Mouse (Mus musculus): ENCODE measurements at regions not wholly inside any gene's neighbourhood (a gene's known extent, or its start where the extent isn't known, plus 50 kb on each side); places are given as distances from the start of the nearest gene placed in this dataset.

DNA sequence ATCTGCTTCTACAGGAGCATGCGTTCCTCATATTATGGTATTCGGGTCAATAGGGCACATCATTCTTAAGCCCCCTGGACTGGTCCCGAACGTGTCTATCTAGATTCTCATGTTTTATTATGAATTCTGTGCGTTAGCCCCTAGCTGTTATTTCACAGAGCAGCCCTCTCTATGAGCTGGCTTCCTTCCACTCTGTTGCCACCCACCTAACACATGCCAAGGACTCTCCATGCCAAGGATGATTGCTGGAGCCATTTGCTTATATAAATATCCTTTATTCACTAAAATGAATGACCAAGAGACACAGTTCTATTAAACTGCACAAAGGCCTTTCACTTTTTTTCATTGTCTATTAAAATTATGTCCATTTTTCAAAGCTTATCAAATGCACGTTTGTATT is 162.1 kb upstream of the Esrrg start:
- no peak overlapping the region for H3K4me3 ChIP-seq (ENCODE audit: insufficient read depth, low read depth, low read length)
- no peaks in the 10 kb centered on the region for H3K36me3 ChIP-seq (ENCODE audit: control insufficient read depth, insufficient read depth, low read length)
- no peaks in the 10 kb centered on the region; the same call in 1 of the 2 replicates for H3K4me1 ChIP-seq (ENCODE audit: control insufficient read depth, insufficient read depth, low read length)
- TF ChIP-seq CTCF (conservative IDR thresholded peaks at IDR 0.05; ENCODE audit: insufficient read depth, insufficient read length, low read depth, low read length) = no peak
- no peak for TF ChIP-seq POLR2A (IDR thresholded peaks at IDR 0.05; ENCODE audit: low read depth, low read length)
- DNase-seq = no peak
- no peak overlapping the region for H3K27ac ChIP-seq (ENCODE audit: insufficient read depth, low read depth, low read length)
- WGBS = 93% methylated on average over 6 of the region's 6 CpGs
- H3K27me3 ChIP-seq (replicated peaks; ENCODE audit: control insufficient read depth, insufficient read depth, low read length) = no peaks in the 10 kb centered on the region

DNA sequence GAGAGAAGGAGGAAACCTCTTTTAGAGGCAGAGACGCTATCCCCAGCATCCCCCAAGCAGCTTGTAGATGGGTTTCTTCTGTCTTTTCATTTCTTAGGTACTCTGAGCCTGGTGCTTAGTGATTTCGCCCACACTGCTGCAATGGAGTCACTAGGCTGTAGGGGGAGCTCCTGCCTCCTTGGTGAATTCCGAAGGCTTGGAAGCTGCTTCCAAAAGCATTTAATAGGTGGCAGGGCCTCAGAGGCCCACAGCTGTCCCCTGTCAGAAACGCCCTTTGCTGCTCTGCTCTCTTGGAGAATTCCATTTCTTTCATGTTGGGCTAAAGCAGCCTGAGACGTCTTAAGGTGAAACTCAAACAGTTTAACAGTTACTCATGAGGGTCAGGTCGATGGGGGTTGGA is 160.4 kb upstream of the Esrrg start:
- no peak overlapping the region for H3K4me3 ChIP-seq (ENCODE audit: insufficient read depth, low read depth, low read length)

DNA sequence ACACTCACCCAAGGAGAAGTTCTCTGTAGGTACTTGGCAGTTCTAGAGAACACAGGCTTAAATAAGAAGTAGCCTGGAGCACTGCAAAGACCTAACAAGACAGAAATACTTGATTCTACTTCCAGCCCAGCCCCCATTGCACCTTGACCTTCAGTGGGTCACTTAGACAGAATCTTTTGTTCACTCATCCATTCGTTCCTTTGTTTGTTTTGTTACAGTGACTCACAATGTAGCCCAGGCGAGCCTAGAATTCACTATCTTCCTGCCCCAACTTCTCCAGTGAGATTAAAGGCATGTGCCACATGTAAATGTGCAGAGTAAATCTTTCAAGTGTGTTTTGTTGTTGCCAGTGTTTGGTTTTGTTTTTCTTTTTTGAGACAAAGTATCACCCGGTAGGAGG is 158.5 kb upstream of the Esrrg start:
- WGBS = 64% methylated on average over 3 of the region's 3 CpGs
- Histone ChIP-seq H3K4me3 (ENCODE audit: insufficient read depth, low read depth, low read length) (no peak overlapping the region), H3K27me3 (replicated peaks; ENCODE audit: control insufficient read depth, insufficient read depth, low read length) (no peaks in the 10 kb centered on the region), H3K27ac (ENCODE audit: insufficient read depth, low read depth, low read length) (no peak overlapping the region), H3K36me3 (ENCODE audit: control insufficient read depth, insufficient read depth, low read length) (no peaks in the 10 kb centered on the region), H3K4me1 (ENCODE audit: control insufficient read depth, insufficient read depth, low read length) (no peaks in the 10 kb centered on the region; the same call in 1 of the 2 replicates)
- TF ChIP-seq CTCF (conservative IDR thresholded peaks at IDR 0.05; ENCODE audit: insufficient read depth, insufficient read length, low read depth, low read length) = no peak
- no peak for TF ChIP-seq POLR2A (IDR thresholded peaks at IDR 0.05; ENCODE audit: low read depth, low read length)
- no peak for DNase-seq

More for the DNA sequence above, 160.4 kb upstream of the Esrrg start:
- peak; percentile 80 for DNase-seq
- no peaks in the 10 kb centered on the region for H3K27me3 ChIP-seq (replicated peaks; ENCODE audit: control insufficient read depth, insufficient read depth, low read length)
- no peaks in the 10 kb centered on the region; the same call in 1 of the 2 replicates for H3K4me1 ChIP-seq (ENCODE audit: control insufficient read depth, insufficient read depth, low read length)
- TF ChIP-seq POLR2A (IDR thresholded peaks at IDR 0.05; ENCODE audit: low read depth, low read length) = no peak
- TF ChIP-seq CTCF (conservative IDR thresholded peaks at IDR 0.05; ENCODE audit: insufficient read depth, insufficient read length, low read depth, low read length) = peak; percentile 93
- no peak overlapping the region for H3K27ac ChIP-seq (ENCODE audit: insufficient read depth, low read depth, low read length)
- 11% methylated on average over 6 of the region's 6 CpGs for WGBS
- no peaks in the 10 kb centered on the region for H3K36me3 ChIP-seq (ENCODE audit: control insufficient read depth, insufficient read depth, low read length)

DNA sequence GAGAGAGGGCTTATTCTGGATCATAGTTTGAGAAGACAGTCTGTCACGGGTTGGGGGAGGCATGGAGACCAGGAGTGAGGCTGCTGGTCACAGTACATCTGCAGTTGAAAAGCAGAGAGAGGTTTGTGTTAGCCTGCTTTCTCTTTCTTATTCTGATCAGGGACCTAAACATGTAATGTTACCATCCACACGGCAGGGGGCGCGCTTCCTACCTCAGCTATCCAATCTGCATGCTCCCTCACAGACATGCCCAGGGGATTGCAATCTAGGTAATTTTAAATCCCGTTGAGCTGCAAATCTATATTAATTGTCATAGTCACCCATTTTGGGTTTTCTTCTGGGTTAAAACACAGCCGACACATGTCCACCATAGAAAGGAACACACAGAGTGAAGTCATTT is 156.4 kb upstream of the Esrrg start:
- peak; percentile 55 for DNase-seq
- Histone ChIP-seq H3K27me3 (replicated peaks; ENCODE audit: control insufficient read depth, insufficient read depth, low read length) (no peaks in the 10 kb centered on the region), H3K4me3 (ENCODE audit: insufficient read depth, low read depth, low read length) (no peak overlapping the region), H3K4me1 (ENCODE audit: control insufficient read depth, insufficient read depth, low read length) (no peaks in the 10 kb centered on the region; the same call in 1 of the 2 replicates), H3K36me3 (ENCODE audit: control insufficient read depth, insufficient read depth, low read length) (no peaks in the 10 kb centered on the region), H3K27ac (ENCODE audit: insufficient read depth, low read depth, low read length) (no peak overlapping the region)
- WGBS = 30% methylated on average over 6 of the region's 6 CpGs
- TF ChIP-seq POLR2A (IDR thresholded peaks at IDR 0.05; ENCODE audit: low read depth, low read length) = no peak
- TF ChIP-seq CTCF (conservative IDR thresholded peaks at IDR 0.05; ENCODE audit: insufficient read depth, insufficient read length, low read depth, low read length) = peak; percentile 78

DNA sequence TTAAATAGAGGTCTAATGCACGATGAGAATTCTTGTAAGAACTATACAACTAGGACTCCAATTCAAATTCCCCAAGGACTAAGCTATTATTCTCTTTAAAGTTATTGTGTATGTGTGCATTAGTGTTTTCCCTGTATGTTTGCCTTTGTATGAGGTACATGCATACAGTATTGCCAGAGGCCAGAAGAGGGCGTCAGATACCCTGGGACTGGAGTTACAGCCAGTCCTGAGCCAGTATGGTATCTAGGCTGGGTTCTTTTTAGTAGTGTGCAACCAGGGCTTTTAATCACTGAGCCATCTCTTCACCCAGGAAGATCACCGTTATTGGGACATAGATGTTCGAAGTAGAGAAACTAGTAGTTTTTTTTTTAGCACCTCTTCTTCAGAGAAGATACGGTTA is 154.2 kb upstream of the Esrrg start:
- TF ChIP-seq CTCF (conservative IDR thresholded peaks at IDR 0.05; ENCODE audit: insufficient read depth, insufficient read length, low read depth, low read length) (peak; percentile 60), POLR2A (IDR thresholded peaks at IDR 0.05; ENCODE audit: low read depth, low read length) (no peak)
- no peaks in the 10 kb centered on the region for H3K4me1 ChIP-seq (ENCODE audit: control insufficient read depth, insufficient read depth, low read length)
- no peaks in the 10 kb centered on the region for H3K27me3 ChIP-seq (replicated peaks; ENCODE audit: control insufficient read depth, insufficient read depth, low read length)
- H3K4me3 ChIP-seq (ENCODE audit: insufficient read depth, low read depth, low read length) = no peak overlapping the region
- DNase-seq = peak; percentile 60
- H3K36me3 ChIP-seq (ENCODE audit: control insufficient read depth, insufficient read depth, low read length) = no peaks in the 10 kb centered on the region
- H3K27ac ChIP-seq (ENCODE audit: insufficient read depth, low read depth, low read length) = no peak overlapping the region
- WGBS = 62% methylated on average over 5 of the region's 5 CpGs

DNA sequence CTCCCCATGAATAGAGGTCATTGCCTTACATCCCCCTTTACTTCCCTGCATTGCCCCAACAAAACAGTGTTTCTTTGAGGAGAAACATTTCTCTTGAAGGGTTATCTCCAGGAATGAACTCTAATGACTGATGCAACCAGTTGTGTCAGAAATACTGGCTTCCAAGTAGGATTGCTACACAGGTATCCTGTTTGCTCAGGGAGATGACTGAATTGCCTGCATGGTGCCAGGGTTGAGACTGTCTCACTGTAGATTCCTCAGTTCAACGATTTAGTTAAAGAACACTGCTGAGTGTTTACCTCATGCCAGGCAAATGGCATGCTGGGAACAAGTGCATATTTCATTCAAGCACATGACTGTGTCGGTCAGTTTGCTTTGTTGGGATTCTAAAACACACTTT is 123.8 kb upstream of the Esrrg start:
- no peak for DNase-seq

DNA sequence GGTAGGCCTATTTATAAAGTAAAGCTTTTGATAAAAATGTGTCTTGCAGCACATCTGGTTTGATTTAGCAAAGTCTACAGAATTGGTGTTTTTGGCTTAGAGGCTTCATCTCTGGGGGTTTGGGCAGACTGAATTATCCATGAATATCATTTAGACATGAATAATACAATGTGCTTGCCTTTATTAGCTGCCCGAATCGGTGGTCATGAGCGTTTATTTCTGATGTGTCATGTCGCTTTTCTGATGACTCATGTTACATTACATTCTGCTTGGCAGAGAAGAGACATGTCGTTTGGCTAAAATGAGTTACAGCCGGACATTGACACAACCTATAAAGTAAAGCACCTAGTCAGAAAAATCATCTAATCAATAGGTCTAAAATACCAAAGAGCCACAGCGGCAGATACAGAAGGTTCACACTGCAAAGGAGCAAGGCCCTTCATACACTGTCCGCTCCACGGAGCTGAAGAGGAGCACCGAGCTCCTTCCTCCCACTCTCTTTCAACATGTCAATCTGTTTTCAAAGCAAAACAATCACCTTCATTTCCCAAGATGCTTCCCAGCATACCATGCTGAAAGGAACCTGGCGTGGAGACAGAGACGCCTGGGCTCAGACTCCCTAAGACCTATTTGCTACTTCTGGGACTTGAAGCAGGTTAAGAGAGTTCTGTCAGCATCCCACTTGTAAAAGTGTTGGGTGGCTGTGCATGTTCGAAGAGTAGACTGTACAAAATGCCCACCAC is 120.5 kb upstream of the Esrrg start:
- no peak overlapping the region for H3K4me3 ChIP-seq (ENCODE audit: insufficient read depth, low read depth, low read length)
- no peaks in the 10 kb centered on the region for H3K27me3 ChIP-seq (replicated peaks; ENCODE audit: control insufficient read depth, insufficient read depth, low read length)
- no peaks in the 10 kb centered on the region for H3K36me3 ChIP-seq (ENCODE audit: control insufficient read depth, insufficient read depth, low read length)
- TF ChIP-seq CTCF (conservative IDR thresholded peaks at IDR 0.05; ENCODE audit: insufficient read depth, insufficient read length, low read depth, low read length) = no peak
- no peak for TF ChIP-seq POLR2A (IDR thresholded peaks at IDR 0.05; ENCODE audit: low read depth, low read length)
- no peak overlapping the region for H3K27ac ChIP-seq (ENCODE audit: insufficient read depth, low read depth, low read length)
- no peak for DNase-seq
- 91% methylated on average over 13 of the region's 13 CpGs for WGBS
- H3K4me1 ChIP-seq (ENCODE audit: control insufficient read depth, insufficient read depth, low read length) = no peaks in the 10 kb centered on the region

More for the DNA sequence above, 123.8 kb upstream of the Esrrg start:
- H3K4me1 ChIP-seq (ENCODE audit: control insufficient read depth, insufficient read depth, low read length) = no peaks in the 10 kb centered on the region
- H3K4me3 ChIP-seq (ENCODE audit: insufficient read depth, low read depth, low read length) = no peak overlapping the region
- no peaks in the 10 kb centered on the region for H3K36me3 ChIP-seq (ENCODE audit: control insufficient read depth, insufficient read depth, low read length)
- H3K27me3 ChIP-seq (replicated peaks; ENCODE audit: control insufficient read depth, insufficient read depth, low read length) = no peaks in the 10 kb centered on the region
- H3K27ac ChIP-seq (ENCODE audit: insufficient read depth, low read depth, low read length) = no peak overlapping the region
- 70% methylated on average over 2 of the region's 2 CpGs for WGBS
- no peak for TF ChIP-seq CTCF (conservative IDR thresholded peaks at IDR 0.05; ENCODE audit: insufficient read depth, insufficient read length, low read depth, low read length)
- TF ChIP-seq POLR2A (IDR thresholded peaks at IDR 0.05; ENCODE audit: low read depth, low read length) = no peak

Measured in kidney, adult 2 months (tissue).